Mouse (Mus musculus): ENCODE measurements around the gene Zfp869. TPM values are rescaled to one million over a fixed set of nuclear protein-coding genes. Genes with fewer than 3 reads are reported as not detected.
"Not testable (repeated sequence)": the region's sequence is repeated elsewhere in the genome, so short reads cannot be mapped to it uniquely, and the experiment has no call there.

Gene Zfp869
- polyA plus RNA-seq, 1 experiment from 2014 or later: 32.1 TPM

DNA sequence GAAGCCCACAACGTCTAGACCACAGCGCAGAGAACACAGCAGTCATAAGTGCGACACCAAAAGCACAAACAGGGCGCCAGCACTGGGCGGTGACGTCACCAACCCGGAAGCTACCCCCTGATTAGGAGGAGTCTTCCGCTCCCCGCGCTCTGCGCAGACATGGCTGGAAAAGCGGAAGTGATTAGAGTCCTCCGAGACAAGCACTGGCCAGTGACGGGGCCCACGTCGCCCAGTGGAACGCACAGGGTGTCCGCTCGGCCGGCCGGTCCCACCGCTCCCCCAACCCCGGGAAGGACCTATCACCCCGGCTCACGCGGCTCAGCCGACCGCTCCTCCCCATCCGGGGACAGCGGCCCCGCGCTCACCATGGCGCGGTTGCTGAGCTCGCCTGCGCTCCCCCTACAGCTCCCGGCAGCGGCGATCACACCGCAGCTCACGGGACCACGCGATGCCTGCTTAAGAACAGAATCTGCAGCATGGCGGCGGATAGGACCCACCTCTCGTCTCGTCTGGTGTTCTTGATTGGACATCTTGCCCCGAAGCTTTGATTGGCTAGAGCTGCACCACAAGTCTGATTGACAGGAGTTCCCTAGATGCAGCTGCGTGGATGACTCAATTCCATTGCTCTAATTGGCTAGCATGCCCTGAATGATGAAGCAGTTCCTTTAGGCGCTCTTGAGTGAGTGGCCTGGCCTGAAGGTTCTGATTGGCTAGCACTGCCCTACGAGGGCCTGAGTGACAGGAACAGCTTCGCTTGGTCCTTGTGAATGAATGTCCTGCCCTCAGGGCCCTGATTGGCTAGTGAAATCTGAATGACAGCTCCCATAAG, 6.1 kb upstream of the Zfp869 start:
- peak; percentile 94 for DNase-seq (ENCODE audit: low spot score)
- H3K27me3 ChIP-seq (ENCODE audit: control insufficient read depth, insufficient read depth, low read length): no peaks in the 10 kb centered on the region
- H3K27ac ChIP-seq (ENCODE audit: low read depth, low read length): peak overlapping the region; percentile 99
- H3K9me3 ChIP-seq (ENCODE audit: control insufficient read depth, low read length): no peaks in the 10 kb centered on the region
- H3K4me1 ChIP-seq (replicated peaks; ENCODE audit: control insufficient read depth, insufficient read depth, low read length): no peaks in the 10 kb centered on the region
- under 1% methylated on average over 51 of the region's 52 CpGs for WGBS
- ATAC-seq (ENCODE audit: low FRiP score): peak; percentile 99
- H3K36me3 ChIP-seq (ENCODE audit: control insufficient read depth, insufficient read depth, low read length): no peaks in the 10 kb centered on the region
- peak overlapping the region; percentile 97 for H3K9ac ChIP-seq (ENCODE audit: low read depth, low read length)
- H3K4me3 ChIP-seq (ENCODE audit: low read depth, low read length): peak overlapping the region; percentile 91
- H3K4me2 ChIP-seq (replicated peaks; ENCODE audit: low read depth, low read length): peak overlapping the region; percentile 34

DNA sequence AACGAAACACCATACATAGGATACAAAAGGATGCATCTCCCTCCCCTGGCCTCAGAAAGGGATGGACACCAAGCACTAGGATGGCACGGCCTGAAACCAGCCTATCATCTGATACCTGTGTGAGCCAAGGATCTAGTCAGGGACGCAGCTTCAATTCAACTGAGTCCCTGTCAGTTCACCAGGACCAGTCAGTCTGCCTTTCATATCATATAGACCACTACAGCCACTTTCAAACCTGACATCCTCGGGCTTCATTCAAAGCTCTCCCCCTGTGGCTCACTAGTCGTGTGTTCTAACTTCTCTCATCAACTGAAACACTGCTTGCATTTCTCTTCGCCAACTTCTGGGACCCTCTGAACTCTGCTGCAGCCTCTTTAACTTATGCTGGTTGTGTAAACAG, 4.8 kb upstream of the Zfp869 start:
- Histone ChIP-seq H3K4me2 (replicated peaks; ENCODE audit: low read depth, low read length) (no peak overlapping the region; the same call in 1 of the 2 replicates), H3K27me3 (ENCODE audit: control insufficient read depth, insufficient read depth, low read length) (no peaks in the 10 kb centered on the region), H3K4me1 (replicated peaks; ENCODE audit: control insufficient read depth, insufficient read depth, low read length) (no peaks in the 10 kb centered on the region), H3K27ac (ENCODE audit: low read depth, low read length) (no peak overlapping the region), H3K9me3 (ENCODE audit: control insufficient read depth, low read length) (no peaks in the 10 kb centered on the region), H3K9ac (ENCODE audit: low read depth, low read length) (no peak overlapping the region), H3K36me3 (ENCODE audit: control insufficient read depth, insufficient read depth, low read length) (no peaks in the 10 kb centered on the region), H3K4me3 (ENCODE audit: low read depth, low read length) (no peak overlapping the region)
- 89% methylated on average over 6 of the region's 6 CpGs for WGBS
- DNase-seq (ENCODE audit: low spot score) (no peak), ATAC-seq (ENCODE audit: low FRiP score) (no peak)

DNA sequence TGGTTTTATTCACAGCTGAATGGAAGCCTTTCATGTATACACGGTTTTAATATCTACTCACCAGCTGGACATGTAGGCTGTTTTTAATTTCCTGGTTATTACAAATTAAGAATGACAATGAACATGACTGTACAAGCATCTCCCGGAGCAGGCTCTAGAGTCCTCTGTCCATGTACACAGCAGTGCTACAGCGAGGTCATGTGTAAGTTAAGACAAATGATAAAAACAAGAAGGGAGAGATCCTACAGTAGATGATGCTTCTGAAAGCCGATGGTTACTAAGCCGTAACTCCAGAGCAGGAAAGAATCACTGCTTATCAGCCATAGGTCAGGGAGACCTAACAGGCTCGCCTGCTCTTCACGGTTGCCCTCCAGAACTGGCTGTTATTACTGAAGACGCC, 3.0 kb upstream of the Zfp869 start:
- ATAC-seq (ENCODE audit: low FRiP score): no peak
- no peak for DNase-seq (ENCODE audit: low spot score)
- Histone ChIP-seq H3K9ac (ENCODE audit: low read depth, low read length) (no peak overlapping the region), H3K4me3 (ENCODE audit: low read depth, low read length) (no peak overlapping the region), H3K9me3 (ENCODE audit: control insufficient read depth, low read length) (no peaks in the 10 kb centered on the region), H3K27ac (ENCODE audit: low read depth, low read length) (no peak overlapping the region), H3K4me2 (replicated peaks; ENCODE audit: low read depth, low read length) (no peak overlapping the region), H3K36me3 (ENCODE audit: control insufficient read depth, insufficient read depth, low read length) (no peaks in the 10 kb centered on the region), H3K27me3 (ENCODE audit: control insufficient read depth, insufficient read depth, low read length) (no peaks in the 10 kb centered on the region), H3K4me1 (replicated peaks; ENCODE audit: control insufficient read depth, insufficient read depth, low read length) (no peaks in the 10 kb centered on the region)
- 96% methylated on average over 8 of the region's 8 CpGs for WGBS

DNA sequence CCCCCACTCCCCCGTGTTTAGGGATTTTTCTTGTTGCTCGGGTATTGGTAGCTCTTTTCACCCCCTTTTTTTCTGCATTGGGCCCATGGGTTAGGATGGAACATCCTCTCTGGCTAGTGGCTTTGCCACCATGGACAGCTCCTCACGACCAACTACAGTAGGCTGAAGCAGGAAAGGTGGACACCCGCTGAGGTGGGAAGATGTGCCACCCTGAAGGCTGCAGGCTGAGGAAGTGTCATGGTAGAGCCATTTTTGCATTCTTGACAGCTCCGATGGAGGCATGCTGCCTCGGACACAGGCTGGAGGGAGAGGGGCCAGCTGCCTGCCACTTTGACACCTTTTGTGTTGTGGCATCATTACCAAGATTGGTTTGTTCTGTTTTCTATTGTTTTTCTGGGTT, 8.7 kb downstream of the Zfp869 start:
- WGBS: 70% methylated on average over 6 of the region's 6 CpGs
- peaks cover 17% of the 10 kb centered on the region for H3K36me3 ChIP-seq (ENCODE audit: control insufficient read depth, insufficient read depth, low read length)

DNA sequence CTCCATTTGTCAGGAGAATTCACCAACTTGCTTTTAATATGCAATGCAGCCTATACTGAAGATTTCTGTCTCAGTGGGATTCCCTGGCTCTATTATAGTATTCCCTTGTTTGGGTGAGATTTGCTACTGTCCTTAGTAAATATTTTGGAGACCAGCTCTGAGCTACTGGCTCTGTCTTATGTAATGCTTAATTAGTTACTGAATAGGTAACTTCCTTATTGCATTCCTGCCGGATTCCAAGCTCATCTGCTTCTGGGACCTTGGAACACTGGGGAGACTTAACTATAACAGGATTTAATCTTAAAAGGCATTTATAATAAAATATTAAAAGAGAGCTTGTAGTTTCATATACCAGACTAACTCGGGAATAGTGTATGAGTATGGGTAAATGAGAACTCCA, 45.5 kb downstream of the Zfp869 start:
- H3K4me1 ChIP-seq (replicated peaks; ENCODE audit: control insufficient read depth, insufficient read depth, low read length); H3K9me3 ChIP-seq (ENCODE audit: control insufficient read depth, low read length); DNase-seq (ENCODE audit: low spot score); H3K4me2 ChIP-seq (replicated peaks; ENCODE audit: low read depth, low read length); H3K27ac ChIP-seq (ENCODE audit: low read depth, low read length); H3K4me3 ChIP-seq (ENCODE audit: low read depth, low read length); H3K27me3 ChIP-seq (ENCODE audit: control insufficient read depth, insufficient read depth, low read length); H3K9ac ChIP-seq (ENCODE audit: low read depth, low read length); ATAC-seq (ENCODE audit: low FRiP score); H3K36me3 ChIP-seq (ENCODE audit: control insufficient read depth, insufficient read depth, low read length): not testable (repeated sequence)
- WGBS: 78% methylated on average over 2 of the region's 2 CpGs

More for the DNA sequence above, 8.7 kb downstream of the Zfp869 start:
- no peak overlapping the region for H3K4me2 ChIP-seq (replicated peaks; ENCODE audit: low read depth, low read length)
- no peak overlapping the region for H3K4me3 ChIP-seq (ENCODE audit: low read depth, low read length)
- no peaks in the 10 kb centered on the region for H3K27me3 ChIP-seq (ENCODE audit: control insufficient read depth, insufficient read depth, low read length)
- no peak for DNase-seq (ENCODE audit: low spot score)
- no peaks in the 10 kb centered on the region for H3K9me3 ChIP-seq (ENCODE audit: control insufficient read depth, low read length)
- ATAC-seq (ENCODE audit: low FRiP score): no peak
- no peaks in the 10 kb centered on the region for H3K4me1 ChIP-seq (replicated peaks; ENCODE audit: control insufficient read depth, insufficient read depth, low read length)
- no peak overlapping the region for H3K27ac ChIP-seq (ENCODE audit: low read depth, low read length)
- H3K9ac ChIP-seq (ENCODE audit: low read depth, low read length): no peak overlapping the region

DNA sequence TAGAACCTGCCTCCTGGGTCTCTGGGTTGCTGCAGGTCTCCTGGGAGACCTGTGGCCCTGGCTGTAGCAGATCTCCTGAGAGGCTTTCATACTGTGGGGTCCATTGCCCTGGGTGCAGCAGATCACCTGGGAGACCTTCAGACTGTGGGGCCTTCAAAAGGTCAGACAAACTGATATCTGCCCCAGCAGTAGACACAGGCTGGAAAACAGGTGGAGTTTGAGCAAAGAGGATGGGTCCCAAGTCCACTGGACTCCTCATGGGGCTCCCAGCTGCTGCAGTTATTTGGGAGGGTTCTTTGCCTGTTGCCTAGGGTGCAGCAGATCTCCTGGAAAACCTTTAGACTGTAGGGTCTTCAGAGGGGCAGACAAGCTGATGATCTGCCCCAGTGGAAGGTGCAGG, 49.2 kb downstream of the Zfp869 start:
- no peaks in the 10 kb centered on the region for H3K4me1 ChIP-seq (replicated peaks; ENCODE audit: control insufficient read depth, insufficient read depth, low read length)
- no peaks in the 10 kb centered on the region for H3K36me3 ChIP-seq (ENCODE audit: control insufficient read depth, insufficient read depth, low read length)
- H3K9me3 ChIP-seq (ENCODE audit: control insufficient read depth, low read length): no peaks in the 10 kb centered on the region
- no peak overlapping the region for H3K27ac ChIP-seq (ENCODE audit: low read depth, low read length)
- H3K9ac ChIP-seq (ENCODE audit: low read depth, low read length): no peak overlapping the region
- H3K27me3 ChIP-seq (ENCODE audit: control insufficient read depth, insufficient read depth, low read length): no peaks in the 10 kb centered on the region
- ATAC-seq (ENCODE audit: low FRiP score) (no peak), DNase-seq (ENCODE audit: low spot score) (no peak)
- no peak overlapping the region for H3K4me3 ChIP-seq (ENCODE audit: low read depth, low read length)
- no peak overlapping the region for H3K4me2 ChIP-seq (replicated peaks; ENCODE audit: low read depth, low read length)

Other genes starting within 250 kb of the Zfp869 start
- not detected in 2 replicates for gene Gm7697, start 187.7 kb downstream of the Zfp869 start, polyA plus RNA-seq (2014; fragmentation: Nextera tagmentation; extraction: Ambion mirVana)
- 42.2 and 44.3 TPM in 2 replicates for gene Zfp868, start 85.2 kb downstream of the Zfp869 start, polyA plus RNA-seq (2014; fragmentation: Nextera tagmentation; extraction: Ambion mirVana)
- 2.3 and 3.1 TPM in 2 replicates for gene Zfp964, start 56.2 kb downstream of the Zfp869 start, polyA plus RNA-seq (2014; fragmentation: Nextera tagmentation; extraction: Ambion mirVana)
- 7.2 and 9.2 TPM in 2 replicates for gene Zfp963, start 39.2 kb upstream of the Zfp869 start, polyA plus RNA-seq (2014; fragmentation: Nextera tagmentation; extraction: Ambion mirVana)
- gene Gm20422, start 64.2 kb upstream of the Zfp869 start, polyA plus RNA-seq (2014; fragmentation: Nextera tagmentation; extraction: Ambion mirVana): 0.66 TPM in 1 of 2 replicates, not detected in the other
- 34.5 and 35.8 TPM in 2 replicates for gene Atp13a1, start 80.4 kb upstream of the Zfp869 start, polyA plus RNA-seq (2014; fragmentation: Nextera tagmentation; extraction: Ambion mirVana)
- 41.5 and 44.5 TPM in 2 replicates for gene Zfp866, start 80.5 kb upstream of the Zfp869 start, polyA plus RNA-seq (2014; fragmentation: Nextera tagmentation; extraction: Ambion mirVana)
- 9.0 and 9.4 TPM in 2 replicates for gene Gmip, start 98.0 kb upstream of the Zfp869 start, polyA plus RNA-seq (2014; fragmentation: Nextera tagmentation; extraction: Ambion mirVana)
- gene Lpar2, start 111.7 kb upstream of the Zfp869 start, polyA plus RNA-seq (2014; fragmentation: Nextera tagmentation; extraction: Ambion mirVana): 1.2 and 1.7 TPM in 2 replicates
- gene Pbx4, start 121.8 kb upstream of the Zfp869 start, polyA plus RNA-seq (2014; fragmentation: Nextera tagmentation; extraction: Ambion mirVana): 41.5 and 42.5 TPM in 2 replicates
- gene Cilp2, start 177.0 kb upstream of the Zfp869 start, polyA plus RNA-seq (2014; fragmentation: Nextera tagmentation; extraction: Ambion mirVana): 0.50 and 0.73 TPM in 2 replicates
- 4.2 and 4.3 TPM in 2 replicates for gene Tssk6, start 191.5 kb upstream of the Zfp869 start, polyA plus RNA-seq (2014; fragmentation: Nextera tagmentation; extraction: Ambion mirVana)
- 169 and 174 TPM in 2 replicates for gene Ndufa13, start 191.8 kb upstream of the Zfp869 start, polyA plus RNA-seq (2014; fragmentation: Nextera tagmentation; extraction: Ambion mirVana)
- 4.6 and 6.1 TPM in 2 replicates for gene Yjefn3, start 192.0 kb upstream of the Zfp869 start, polyA plus RNA-seq (2014; fragmentation: Nextera tagmentation; extraction: Ambion mirVana)